Mouse (Mus musculus): ENCODE measurements around the gene Dbf4.

DNA sequence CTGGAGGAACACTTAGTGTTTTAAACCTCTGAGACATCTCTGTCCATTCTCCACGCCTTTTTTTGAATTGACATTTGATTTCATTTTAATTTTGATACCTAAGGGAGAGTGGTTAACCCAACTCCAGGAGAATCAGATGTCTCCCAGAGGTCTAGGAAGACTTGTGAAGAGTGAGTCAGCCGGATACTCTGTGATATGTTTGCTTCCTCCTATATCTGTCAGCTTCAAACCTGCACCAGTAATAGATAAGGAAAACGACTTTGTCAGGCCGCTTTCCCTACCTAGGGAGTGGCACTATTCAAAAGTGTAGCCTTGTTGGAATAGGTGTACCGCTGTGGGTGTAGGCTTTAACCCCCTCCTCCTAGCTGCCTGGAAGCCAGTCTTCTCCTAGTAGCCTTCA, 53.7 kb downstream of the Dbf4 start:
- TF ChIP-seq CTCF (IDR thresholded peaks at IDR 0.05; ENCODE audit: insufficient read depth, low read length): no peak
- no peak for TF ChIP-seq POLR2A (IDR thresholded peaks at IDR 0.05; ENCODE audit: borderline replicate concordance, extremely low read depth, low read depth, low read length)

Measured in lung, adult 2 months (tissue).